Mouse (Mus musculus): ENCODE measurements around the gene Epc2.

DNA sequence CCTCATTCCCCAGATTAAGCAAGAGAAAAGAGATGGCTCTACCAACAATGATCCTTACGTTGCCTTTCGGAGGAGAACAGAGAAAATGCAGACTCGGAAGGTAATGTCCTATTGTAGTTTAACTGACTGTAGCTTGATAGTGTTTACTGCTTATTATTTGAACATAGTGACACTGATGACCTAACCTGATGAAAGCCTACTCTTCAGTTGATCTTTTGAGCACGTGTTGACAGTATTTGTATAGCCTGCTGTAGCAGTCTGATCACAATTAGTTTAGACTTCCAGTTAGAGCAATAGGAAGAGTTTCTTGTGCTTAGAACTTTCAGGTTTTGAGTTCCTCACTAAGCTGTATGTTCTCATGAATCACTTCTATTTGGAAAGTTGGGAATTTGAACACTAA, 71.3 kb downstream of the Epc2 start:
- TF ChIP-seq POLR2A (IDR thresholded peaks at IDR 0.05; ENCODE audit: control insufficient read depth, extremely low read depth, insufficient read depth, low read length, poor library complexity) = no peak
- TF ChIP-seq CTCF (IDR thresholded peaks at IDR 0.05; ENCODE audit: borderline replicate concordance, control insufficient read depth, extremely low read depth, insufficient read depth, low read length, poor library complexity) = no peak

Data from thymus, adult 2 months (tissue).